Mouse (Mus musculus): Measurements from ENCODE around the gene Olfr1029. TPM values are rescaled to one million over a fixed set of nuclear protein-coding genes. Genes with fewer than 3 reads are reported as not detected.
"Not testable (repeated sequence)": the region's sequence is repeated elsewhere in the genome, so short reads cannot be mapped to it uniquely, and the experiment has no call there.

Olfr1029 gene
- not detected in 2 replicates for polyA plus RNA-seq (2015; fragmentation: Nextera tagmentation; extraction: Ambion mirVana)

- Histone ChIP-seq H3K27ac (replicated peaks) (no peak within 1 kb of the TSS), H3K27me3 (replicated peaks) (no peaks in the 10 kb centered on the region), H3K4me2 (no peak within 1 kb of the TSS), H3K4me1 (no peaks in the 10 kb centered on the region), H3K4me3 (no peak within 1 kb of the TSS), H3K9me3 (no peaks in the 10 kb centered on the region), H3K36me3 (no peaks in the 10 kb centered on the region), H3K9ac (no peak within 1 kb of the TSS)
- WGBS: 71% methylated on average over 2 of the region's 2 CpGs
- no peak for ATAC-seq (ENCODE audit: extremely low read depth, insufficient number of reproducible peaks, low FRiP score, low TSS enrichment)
These were observed at the start of gene Olfr1029 for GRCm38 (mm10) chr2:85973595-85973994. Olfr1029 (plus strand) TSS chr2:85973895.

GRCm38 (mm10) chr2:85950137-85950536 is 23.6 kb upstream of the Olfr1029 start, which contains the start of gene Olfr1028:
Olfr1028 (plus strand) TSS chr2:85950437.
- H3K27ac ChIP-seq (replicated peaks): no peak within 1 kb of the TSS
- no peak within 1 kb of the TSS for H3K9ac ChIP-seq
- no peaks in the 10 kb centered on the region for H3K36me3 ChIP-seq
- no peaks in the 10 kb centered on the region for H3K27me3 ChIP-seq (replicated peaks)
- H3K9me3 ChIP-seq: no peaks in the 10 kb centered on the region
- no peak within 1 kb of the TSS for H3K4me2 ChIP-seq
- H3K4me1 ChIP-seq: no peaks in the 10 kb centered on the region
- H3K4me3 ChIP-seq: no peak within 1 kb of the TSS
- ATAC-seq (ENCODE audit: extremely low read depth, insufficient number of reproducible peaks, low FRiP score, low TSS enrichment): no peak
- WGBS: 66% methylated on average over 1 of the region's 1 CpGs

DNA sequence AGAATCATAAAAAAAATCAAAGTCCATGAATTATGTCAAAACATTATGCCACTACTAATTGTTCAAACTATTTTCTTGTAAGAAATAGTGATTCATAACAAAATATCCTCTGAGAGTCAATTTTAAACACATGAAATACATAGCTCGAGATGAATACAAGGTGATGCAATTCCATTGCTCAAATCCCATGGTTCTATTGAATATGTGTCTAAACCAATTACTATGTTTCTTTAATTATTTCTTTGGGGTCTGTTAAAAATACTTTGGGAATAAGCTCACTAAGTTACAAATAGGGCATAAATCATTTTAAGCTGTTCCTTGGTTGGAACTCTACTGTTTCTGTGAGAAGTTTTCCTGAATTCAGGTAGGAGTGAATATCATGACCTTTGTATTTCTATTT is 5.3 kb downstream of the Olfr1029 start, which contains the start of gene Olfr1030:
TSS of gene Olfr1030 (plus strand) at position 301 of the 400 bp plus-strand sequence.
- Histone ChIP-seq H3K9ac (no peak within 1 kb of the TSS), H3K4me2 (no peak within 1 kb of the TSS), H3K27me3 (replicated peaks) (no peaks in the 10 kb centered on the region), H3K4me3 (no peak within 1 kb of the TSS), H3K27ac (replicated peaks) (no peak within 1 kb of the TSS), H3K36me3 (no peaks in the 10 kb centered on the region), H3K9me3 (no peaks in the 10 kb centered on the region), H3K4me1 (no peaks in the 10 kb centered on the region)
- no peak for ATAC-seq (ENCODE audit: extremely low read depth, insufficient number of reproducible peaks, low FRiP score, low TSS enrichment)
- 56% methylated on average over 1 of the region's 1 CpGs for WGBS

DNA sequence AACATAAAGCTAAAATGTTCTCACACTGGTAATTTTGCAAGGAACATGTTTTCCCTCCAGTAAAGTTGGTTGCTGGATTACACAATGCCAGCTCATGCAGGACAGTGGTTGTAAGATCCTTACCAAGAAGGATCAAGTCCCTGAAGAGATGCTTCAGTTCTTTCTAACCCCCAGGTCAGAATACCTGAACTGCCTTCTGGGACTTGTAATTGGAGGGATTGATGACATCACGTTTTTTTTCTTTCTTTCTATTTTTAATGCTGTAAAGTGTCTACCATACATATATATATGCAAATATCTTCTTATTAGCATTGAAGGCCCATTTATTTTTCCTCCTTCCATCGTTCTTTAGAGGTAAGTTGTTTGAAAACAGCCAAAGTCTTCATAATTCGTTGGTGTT is 16.3 kb downstream of the Olfr1029 start, which contains the start of gene Olfr1031:
TSS of gene Olfr1031 (plus strand) at position 301 of the 400 bp plus-strand sequence.
- Histone ChIP-seq H3K4me3 (no peak within 1 kb of the TSS), H3K9me3 (no peaks in the 10 kb centered on the region), H3K27ac (replicated peaks) (no peak within 1 kb of the TSS), H3K4me2 (no peak within 1 kb of the TSS), H3K4me1 (no peaks in the 10 kb centered on the region), H3K27me3 (replicated peaks) (no peaks in the 10 kb centered on the region), H3K36me3 (no peaks in the 10 kb centered on the region), H3K9ac (no peak within 1 kb of the TSS)
- WGBS: 43% methylated on average over 3 of the region's 3 CpGs
- ATAC-seq (ENCODE audit: extremely low read depth, insufficient number of reproducible peaks, low FRiP score, low TSS enrichment): no peak

GRCm38 (mm10) chr2:86005240-86005639 is 31.5 kb downstream of the Olfr1029 start, which contains the start of gene Olfr1032:
Olfr1032 (plus strand) TSS chr2:86005540.
- Histone ChIP-seq H3K27me3 (replicated peaks) (no peaks in the 10 kb centered on the region), H3K4me3 (no peak within 1 kb of the TSS), H3K9me3 (no peaks in the 10 kb centered on the region), H3K27ac (replicated peaks) (no peak within 1 kb of the TSS), H3K9ac (no peak within 1 kb of the TSS), H3K4me2 (no peak within 1 kb of the TSS), H3K36me3 (no peaks in the 10 kb centered on the region), H3K4me1 (no peaks in the 10 kb centered on the region)
- ATAC-seq (ENCODE audit: extremely low read depth, insufficient number of reproducible peaks, low FRiP score, low TSS enrichment): no peak
- 74% methylated on average over 7 of the region's 7 CpGs for WGBS

- Histone ChIP-seq H3K4me3 (peak within 1 kb of the TSS; percentile 49), H3K9ac (peak within 1 kb of the TSS; percentile 54), H3K27ac (replicated peaks) (peak within 1 kb of the TSS; percentile 74), H3K4me2 (peak within 1 kb of the TSS; percentile 65)
- ATAC-seq (ENCODE audit: extremely low read depth, insufficient number of reproducible peaks, low FRiP score, low TSS enrichment); H3K9me3 ChIP-seq; H3K27me3 ChIP-seq (replicated peaks); H3K4me1 ChIP-seq; H3K36me3 ChIP-seq: not testable (repeated sequence)
- under 1% methylated on average over 10 of the region's 11 CpGs for WGBS
These were observed 46.7 kb downstream of the Olfr1029 start, which contains the start of gene Olfr1033 for GRCm38 (mm10) chr2:86020406-86020805. Olfr1033 (plus strand) TSS chr2:86020633.

DNA sequence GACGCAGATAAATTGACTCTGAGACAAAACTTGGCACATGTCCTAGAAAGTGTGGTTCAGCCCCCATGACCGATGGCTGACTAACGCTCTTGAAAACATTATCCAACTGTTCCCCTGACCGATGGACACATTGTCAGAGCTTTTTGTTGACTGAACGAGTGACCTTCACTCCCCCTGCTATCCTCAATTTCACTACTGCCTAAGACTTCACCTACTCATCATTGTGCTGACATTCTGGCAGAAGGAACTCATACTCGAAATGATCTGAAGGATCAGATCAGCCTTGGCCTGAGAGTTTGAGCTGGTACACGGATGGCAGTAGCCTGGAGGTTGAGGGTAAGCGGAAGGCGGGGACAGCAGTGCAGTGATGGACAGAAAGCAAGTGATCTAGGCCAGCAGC is 47.8 kb downstream of the Olfr1029 start:
- H3K27me3 ChIP-seq (replicated peaks); H3K4me1 ChIP-seq; H3K4me3 ChIP-seq; ATAC-seq (ENCODE audit: extremely low read depth, insufficient number of reproducible peaks, low FRiP score, low TSS enrichment); H3K27ac ChIP-seq (replicated peaks); H3K4me2 ChIP-seq; H3K9ac ChIP-seq; H3K36me3 ChIP-seq; H3K9me3 ChIP-seq: not testable (repeated sequence)
- WGBS: 15% methylated on average over 5 of the region's 9 CpGs

Other genes with a start within 250 kb of the Olfr1029 start
- not detected in 2 replicates for gene Olfr1012, start 211.1 kb upstream of the Olfr1029 start, polyA plus RNA-seq (2015; fragmentation: Nextera tagmentation; extraction: Ambion mirVana)
- not detected in 2 replicates for gene Olfr1013, start 206.8 kb upstream of the Olfr1029 start, polyA plus RNA-seq (2015; fragmentation: Nextera tagmentation; extraction: Ambion mirVana)
- gene Olfr1014, start 201.2 kb upstream of the Olfr1029 start, polyA plus RNA-seq (2015; fragmentation: Nextera tagmentation; extraction: Ambion mirVana): not detected in 2 replicates
- gene Olfr1015, start 191.9 kb upstream of the Olfr1029 start, polyA plus RNA-seq (2015; fragmentation: Nextera tagmentation; extraction: Ambion mirVana): not detected in 2 replicates
- gene Olfr1016, start 171.4 kb upstream of the Olfr1029 start, polyA plus RNA-seq (2015; fragmentation: Nextera tagmentation; extraction: Ambion mirVana): not detected in 2 replicates
- not detected in 2 replicates for gene Olfr1018, start 155.4 kb upstream of the Olfr1029 start, polyA plus RNA-seq (2015; fragmentation: Nextera tagmentation; extraction: Ambion mirVana)
- gene Olfr1019, start 128.4 kb upstream of the Olfr1029 start, polyA plus RNA-seq (2015; fragmentation: Nextera tagmentation; extraction: Ambion mirVana): not detected in 2 replicates
- gene Olfr1020, start 126.9 kb upstream of the Olfr1029 start, polyA plus RNA-seq (2015; fragmentation: Nextera tagmentation; extraction: Ambion mirVana): not detected in 2 replicates
- not detected in 2 replicates for gene Olfr1022, start 105.3 kb upstream of the Olfr1029 start, polyA plus RNA-seq (2015; fragmentation: Nextera tagmentation; extraction: Ambion mirVana)
- gene Olfr1023, start 88.3 kb upstream of the Olfr1029 start, polyA plus RNA-seq (2015; fragmentation: Nextera tagmentation; extraction: Ambion mirVana): not detected in 2 replicates
- gene Olfr1024, start 68.8 kb upstream of the Olfr1029 start, polyA plus RNA-seq (2015; fragmentation: Nextera tagmentation; extraction: Ambion mirVana): not detected in 2 replicates
- not detected in 2 replicates for gene Olfr1025-ps1, start 58.7 kb upstream of the Olfr1029 start, polyA plus RNA-seq (2015; fragmentation: Nextera tagmentation; extraction: Ambion mirVana)
- not detected in 2 replicates for gene Olfr1026, start 52.3 kb upstream of the Olfr1029 start, polyA plus RNA-seq (2015; fragmentation: Nextera tagmentation; extraction: Ambion mirVana)
- not detected in 2 replicates for gene Olfr1028, start 23.5 kb upstream of the Olfr1029 start, polyA plus RNA-seq (2015; fragmentation: Nextera tagmentation; extraction: Ambion mirVana)
- gene Olfr1030, start 5.4 kb downstream of the Olfr1029 start, polyA plus RNA-seq (2015; fragmentation: Nextera tagmentation; extraction: Ambion mirVana): not detected in 2 replicates
- gene Olfr1031, start 16.4 kb downstream of the Olfr1029 start, polyA plus RNA-seq (2015; fragmentation: Nextera tagmentation; extraction: Ambion mirVana): not detected in 2 replicates
- gene Olfr1032, start 31.6 kb downstream of the Olfr1029 start, polyA plus RNA-seq (2015; fragmentation: Nextera tagmentation; extraction: Ambion mirVana): not detected in 2 replicates
- gene Olfr1033, start 46.7 kb downstream of the Olfr1029 start, polyA plus RNA-seq (2015; fragmentation: Nextera tagmentation; extraction: Ambion mirVana): 2.2 and 2.3 TPM in 2 replicates
- gene Olfr1034, start 72.0 kb downstream of the Olfr1029 start, polyA plus RNA-seq (2015; fragmentation: Nextera tagmentation; extraction: Ambion mirVana): 0.13 TPM in 1 of 2 replicates, not detected in the other
- gene Olfr1036, start 100.1 kb downstream of the Olfr1029 start, polyA plus RNA-seq (2015; fragmentation: Nextera tagmentation; extraction: Ambion mirVana): not detected in 2 replicates
- gene Olfr1037, start 113.5 kb downstream of the Olfr1029 start, polyA plus RNA-seq (2015; fragmentation: Nextera tagmentation; extraction: Ambion mirVana): not detected in 2 replicates
- gene Olfr1039, start 162.0 kb downstream of the Olfr1029 start, polyA plus RNA-seq (2015; fragmentation: Nextera tagmentation; extraction: Ambion mirVana): not detected in 2 replicates
- gene Olfr1040, start 172.8 kb downstream of the Olfr1029 start, polyA plus RNA-seq (2015; fragmentation: Nextera tagmentation; extraction: Ambion mirVana): not detected in 2 replicates
- gene Olfr1042, start 187.9 kb downstream of the Olfr1029 start, polyA plus RNA-seq (2015; fragmentation: Nextera tagmentation; extraction: Ambion mirVana): not detected in 2 replicates
- gene Olfr1043, start 193.6 kb downstream of the Olfr1029 start, polyA plus RNA-seq (2015; fragmentation: Nextera tagmentation; extraction: Ambion mirVana): not detected in 2 replicates
- not detected in 2 replicates for gene Olfr1044, start 203.9 kb downstream of the Olfr1029 start, polyA plus RNA-seq (2015; fragmentation: Nextera tagmentation; extraction: Ambion mirVana)
- not detected in 2 replicates for gene Olfr52, start 211.8 kb downstream of the Olfr1029 start, polyA plus RNA-seq (2015; fragmentation: Nextera tagmentation; extraction: Ambion mirVana)
- gene Olfr1045, start 229.1 kb downstream of the Olfr1029 start, polyA plus RNA-seq (2015; fragmentation: Nextera tagmentation; extraction: Ambion mirVana): not detected in 2 replicates
- gene Olfr1046, start 245.4 kb downstream of the Olfr1029 start, polyA plus RNA-seq (2015; fragmentation: Nextera tagmentation; extraction: Ambion mirVana): not detected in 2 replicates

All from heart, embryonic 13.5 days (tissue).